7 mouse cellular contexts compared by ENCODE assay signal in the genomic region with DNA sequence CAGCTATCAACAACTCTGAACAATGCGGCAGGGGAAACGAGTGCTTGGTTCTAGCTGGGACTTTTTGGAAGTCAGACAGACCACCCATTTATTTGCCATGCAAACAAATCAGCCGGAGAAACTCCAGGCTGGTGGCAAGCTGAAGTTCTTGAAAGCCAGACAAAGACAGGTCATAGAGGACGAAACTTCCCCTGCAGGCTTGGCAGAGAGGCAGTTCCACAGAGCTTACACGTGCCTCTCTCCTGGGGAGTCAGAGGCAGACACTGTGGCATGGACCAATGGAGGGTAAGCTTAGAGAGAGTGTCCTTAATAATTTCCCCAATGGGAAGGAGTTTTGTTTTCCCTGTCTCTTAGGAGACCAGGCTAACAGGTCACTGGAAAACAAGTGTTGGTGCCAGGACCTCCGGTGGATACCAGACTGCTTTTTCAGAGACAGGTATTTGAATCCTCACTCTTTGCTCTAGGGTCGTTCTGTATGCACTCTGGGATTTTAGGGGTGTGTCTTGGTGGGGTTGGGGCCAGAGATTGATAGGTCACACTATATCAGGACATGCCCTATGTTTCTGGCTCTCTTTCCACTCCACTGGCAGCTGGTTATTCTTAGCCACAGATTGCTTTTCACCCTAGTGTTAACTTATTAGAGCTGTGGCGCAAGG. TPM values are rescaled to one million over a fixed set of nuclear protein-coding genes. Genes with fewer than 3 reads are reported as not detected.
DNase-seq lines count a peak whose midpoint lies in the region; ATAC-seq and TF ChIP-seq lines count a peak whose summit lies in the region.

TSS of gene Ddo (plus strand) at position 356 of the 656 bp plus-strand sequence.

- ATAC-seq in intestine, embryonic 15.5 days = peak; percentile 49; the same call in 1 of the 2 replicates
- ATAC-seq in lung, embryonic 16.5 days (ENCODE audit: low read depth) = peak; percentile 77
- no peak; the same call in 1 of the 2 replicates for ATAC-seq in neural tube, embryonic 15.5 days (ENCODE audit: low FRiP score)

- H3K4me2 ChIP-seq in intestine, embryonic 15.5 days (replicated peaks) = peak within 1 kb of the TSS; percentile 19; the same call in 1 of the 2 replicates
- peak within 1 kb of the TSS; percentile 31 for H3K4me2 ChIP-seq in lung, embryonic 16.5 days (ENCODE audit: low read depth, low read length)
- no peak within 1 kb of the TSS for H3K4me2 ChIP-seq in neural tube, embryonic 15.5 days

- peak; percentile 37 for DNase-seq in NIH3T3 (ENCODE audit: low read depth)
- DNase-seq in adrenal gland, adult 2 months = peak; percentile 44
- peak; percentile 85 for DNase-seq in gastrocnemius, adult 2 months
- DNase-seq in embryo, embryonic 11 days = no peak

- H3K27me3 ChIP-seq in intestine, embryonic 15.5 days (replicated peaks) = no peaks in the 10 kb centered on the region
- no peaks in the 10 kb centered on the region for H3K27me3 ChIP-seq in lung, embryonic 16.5 days (ENCODE audit: control insufficient read depth, insufficient read depth, low read depth, low read length)
- H3K27me3 ChIP-seq in neural tube, embryonic 15.5 days (replicated peaks) = no peaks in the 10 kb centered on the region

- H3K4me1 ChIP-seq in intestine, embryonic 15.5 days (replicated peaks) = no peaks in the 10 kb centered on the region
- H3K4me1 ChIP-seq in lung, embryonic 16.5 days (replicated peaks; ENCODE audit: control insufficient read depth, insufficient read depth, low read length) = peaks cover 7% of the 10 kb centered on the region
- no peaks in the 10 kb centered on the region for H3K4me1 ChIP-seq in neural tube, embryonic 15.5 days

- no peaks in the 10 kb centered on the region for H3K9me3 ChIP-seq in intestine, embryonic 15.5 days
- H3K9me3 ChIP-seq in lung, embryonic 16.5 days (ENCODE audit: control insufficient read depth, low read length) = no peaks in the 10 kb centered on the region
- no peaks in the 10 kb centered on the region for H3K9me3 ChIP-seq in neural tube, embryonic 15.5 days (replicated peaks)

- H3K9ac ChIP-seq in intestine, embryonic 15.5 days = no peak within 1 kb of the TSS
- H3K9ac ChIP-seq in lung, embryonic 16.5 days (ENCODE audit: low read length) = 0 out of 2 replicates have a peak within 1 kb of the TSS, but pooled peaks have one; percentile 18
- H3K9ac ChIP-seq in neural tube, embryonic 15.5 days (replicated peaks) = no peak within 1 kb of the TSS

- WGBS in intestine, embryonic 15.5 days = 32% methylated on average over 8 of the region's 8 CpGs
- 23% methylated on average over 8 of the region's 8 CpGs for WGBS in lung, embryonic 16.5 days
- WGBS in neural tube, embryonic 15.5 days = 72% methylated on average over 8 of the region's 8 CpGs

- no peak for TF ChIP-seq CTCF in gastrocnemius, adult 2 months (IDR thresholded peaks at IDR 0.05)

- peak within 1 kb of the TSS; percentile 96 for H3K27ac ChIP-seq in gastrocnemius, adult 2 months
- 0 out of 2 replicates have a peak within 1 kb of the TSS, but pooled peaks have one; percentile 17 for H3K27ac ChIP-seq in intestine, embryonic 15.5 days
- no peak within 1 kb of the TSS for H3K27ac ChIP-seq in lung, embryonic 16.5 days (ENCODE audit: low read length)
- no peak within 1 kb of the TSS for H3K27ac ChIP-seq in neural tube, embryonic 15.5 days (replicated peaks)

- no peaks in the 10 kb centered on the region for H3K36me3 ChIP-seq in intestine, embryonic 15.5 days
- H3K36me3 ChIP-seq in lung, embryonic 16.5 days (ENCODE audit: control insufficient read depth, insufficient read depth, low read length) = no peaks in the 10 kb centered on the region
- H3K36me3 ChIP-seq in neural tube, embryonic 15.5 days = no peaks in the 10 kb centered on the region

- peak within 1 kb of the TSS; percentile 67 for H3K4me3 ChIP-seq in gastrocnemius, adult 2 months
- no peak within 1 kb of the TSS for H3K4me3 ChIP-seq in intestine, embryonic 15.5 days (replicated peaks)
- peak within 1 kb of the TSS; percentile 5 for H3K4me3 ChIP-seq in lung, embryonic 16.5 days (ENCODE audit: low read length)
- H3K4me3 ChIP-seq in neural tube, embryonic 15.5 days (replicated peaks) = no peak within 1 kb of the TSS

- intact Hi-C loops in gastrocnemius, adult 2 months (cut with DNase I) = no loop called here

RNA-seq across cellular contexts. Expression of gene Ddo, which starts in this region (rescaled TPM):
- 10 to 100 TPM; 12.4 to 12.9 TPM for total RNA-seq in adrenal gland, adult 2 months (2021)
- 5.7 and 8.9 TPM in 2 replicates for polyA plus RNA-seq in adrenal gland, adult 2 months (2012; rRNA removed)
- 10 to 100 TPM; 21.5 to 36.9 TPM for total RNA-seq in gastrocnemius, adult 2 months (2021)
- 0.45 and 0.56 TPM in 2 replicates for polyA plus RNA-seq in intestine, embryonic 15.5 days (2015; fragmentation: Nextera tagmentation; extraction: Ambion mirVana)
- polyA plus RNA-seq in lung, embryonic 16.5 days (2015; fragmentation: Nextera tagmentation; extraction: Ambion mirVana) = 3.2 and 4.6 TPM in 2 replicates
- polyA plus RNA-seq in neural tube, embryonic 15.5 days (2015; fragmentation: Nextera tagmentation; extraction: Ambion mirVana) = 0.70 and 1.00 TPM in 2 replicates

Comparison
In these comparisons a context has a peak if more than half of its experiments do, and no peak if none do; other contexts are left out.
1. Peak in ATAC-seq, H3K27ac ChIP-seq and H3K4me2 ChIP-seq in intestine, embryonic 15.5 days; RNA of the gene not detected or under 1 TPM.
2. H3K4me3 ChIP-seq: peak in gastrocnemius, adult 2 months (single experiment) and lung, embryonic 16.5 days (single experiment); none in intestine, embryonic 15.5 days (single experiment) and neural tube, embryonic 15.5 days (single experiment).